Mouse (Mus musculus) hematopoietic stem cell, adult 5-6 weeks (primary cell): Measurements from ENCODE around the gene Lcn8. TPM values are rescaled to one million over a fixed set of nuclear protein-coding genes. Genes with fewer than 3 reads are reported as not detected.

Source experiments
- ATAC-seq, 2 experiments: fragments of 125-278 bp in 1 of 2; replicated peaks in 1 of 2; 2 replicates each; pipeline ENCODE4 v1.8.0; 2016 to 2017; ENCODE audit warnings: inconsistent platforms in 2 of 2, mild to moderate bottlenecking in 2 of 2, moderate number of reproducible peaks in 2 of 2, low read depth in 1 of 2, moderate TSS enrichment in 1 of 2; ENCODE audit not compliant: low FRiP score in 2 of 2, poor library complexity in 2 of 2, severe bottlenecking in 2 of 2, insufficient read depth in 1 of 2, low TSS enrichment in 1 of 2
- total RNA-seq: library from RNA; stranded (forward); fragments of 172-1452, 232-1000 nt; gene quantifications from 2 replicates; pipeline ENCODE4 v1.2.3, GENCODE M21; 2017

Gene Lcn8
- not detected in 2 replicates for total RNA-seq

DNA sequence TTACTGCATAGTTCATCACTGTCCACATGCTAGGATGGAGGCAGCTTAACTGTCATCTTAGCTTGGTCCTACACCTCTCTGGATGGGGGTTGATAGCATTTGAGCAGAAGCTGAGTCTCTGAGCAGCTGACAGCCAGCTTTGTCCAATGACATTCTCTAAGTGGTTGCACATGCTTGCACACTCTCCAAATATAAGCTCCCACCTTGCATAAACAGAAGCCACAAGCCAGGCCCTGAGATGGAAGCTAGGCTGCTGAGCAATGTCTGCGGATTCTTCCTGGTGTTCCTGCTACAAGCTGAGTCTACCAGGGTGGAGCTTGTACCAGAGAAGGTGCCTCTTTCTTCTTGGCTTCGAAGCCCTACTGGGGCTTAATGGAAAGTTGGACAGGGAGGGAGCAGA is at the start of gene Lcn8:
Gene Lcn8, plus strand, starts transcription at position 219 of the 400 bp plus-strand sequence.
- no peak for ATAC-seq

DNA sequence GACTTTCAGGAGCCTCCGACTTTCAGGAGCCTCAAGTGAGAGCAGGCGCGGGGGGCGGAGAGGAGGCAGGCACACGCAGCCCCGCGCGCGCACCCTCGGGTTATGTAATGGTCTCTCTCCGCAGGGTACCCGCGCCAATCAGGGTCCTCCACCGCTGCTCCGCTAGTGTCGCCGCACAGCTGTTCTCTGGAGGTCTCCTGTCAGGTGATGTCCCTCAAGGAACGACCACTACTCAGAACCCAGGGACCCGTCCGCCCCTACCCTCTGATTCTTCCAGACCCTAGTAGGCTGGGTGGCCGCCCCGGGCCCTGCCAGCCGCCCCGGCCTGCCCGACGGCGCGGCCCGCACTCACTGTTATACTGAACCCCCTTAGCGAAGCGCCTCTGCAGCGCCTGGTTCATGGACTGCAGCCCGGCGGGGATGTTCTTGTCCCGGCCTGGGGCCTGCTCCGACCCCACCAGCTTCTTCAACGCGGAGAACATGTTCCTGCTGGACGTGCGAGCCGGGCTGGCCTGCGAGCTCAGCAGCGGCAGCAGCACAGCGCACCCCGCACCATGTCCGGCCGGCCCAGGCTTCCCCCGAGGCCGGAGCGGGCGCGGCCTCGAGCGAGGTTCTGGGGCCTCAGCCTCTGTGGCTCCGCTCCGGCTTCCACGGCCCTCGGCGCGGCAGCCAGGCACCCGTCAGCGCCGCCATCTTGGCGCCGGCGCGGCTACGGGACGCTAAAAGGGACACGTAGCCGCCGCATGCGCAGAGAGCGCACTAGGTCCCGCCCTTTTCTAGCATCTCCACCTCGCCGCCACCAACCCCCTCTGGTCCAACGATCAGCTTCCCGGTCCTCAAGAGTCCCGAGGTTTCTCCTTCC is 44.9 kb upstream of the Lcn8 start, which contains the start of gene Rabl6:
Gene Rabl6, minus strand, starts transcription at position 761 of the 862 bp plus-strand sequence.
- ATAC-seq, result peak; percentile 82 to 88

DNA sequence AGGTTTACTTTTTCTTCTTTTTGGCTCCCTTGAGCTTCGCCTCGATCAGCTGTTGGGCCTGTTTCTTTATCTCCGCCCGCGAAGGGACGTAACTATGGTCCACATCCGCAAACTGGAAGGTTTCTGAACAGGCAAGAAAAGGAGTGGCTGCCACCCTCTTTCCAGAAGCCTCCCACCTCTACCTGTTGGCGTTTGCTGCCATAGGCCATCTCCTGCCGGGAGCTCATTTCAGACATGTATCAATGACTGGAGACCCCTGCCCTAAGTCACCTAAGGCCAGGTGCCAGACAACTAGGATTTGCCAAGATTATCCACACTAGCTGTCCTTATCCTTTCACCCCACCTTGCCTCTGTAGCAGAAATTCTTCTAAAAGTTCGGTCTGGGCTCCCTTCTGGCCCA is 44.2 kb upstream of the Lcn8 start:
- ATAC-seq, result peak; percentile 12 to 26; a peak in 2 of 4 replicates

DNA sequence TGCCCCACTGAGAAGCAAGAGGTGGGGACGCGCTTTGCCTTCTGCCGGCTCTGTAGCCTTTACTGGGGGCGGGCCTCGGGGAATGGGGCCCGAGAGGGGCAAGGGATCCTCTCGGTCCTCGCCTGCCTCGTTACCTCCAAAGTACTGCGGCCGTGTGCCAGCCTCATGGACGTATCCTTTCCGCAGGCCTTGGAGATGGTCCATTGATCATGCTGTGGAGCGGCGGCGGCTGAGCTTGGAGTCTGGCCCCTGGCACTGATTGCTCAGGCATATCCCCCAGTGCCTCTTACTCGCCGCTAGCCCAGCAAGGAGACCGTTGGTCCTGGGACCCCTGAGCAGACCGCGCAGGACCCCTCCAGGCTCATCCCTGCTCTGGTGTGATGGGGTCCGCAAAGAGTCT is 36.5 kb upstream of the Lcn8 start:
- ATAC-seq, result no peak

DNA sequence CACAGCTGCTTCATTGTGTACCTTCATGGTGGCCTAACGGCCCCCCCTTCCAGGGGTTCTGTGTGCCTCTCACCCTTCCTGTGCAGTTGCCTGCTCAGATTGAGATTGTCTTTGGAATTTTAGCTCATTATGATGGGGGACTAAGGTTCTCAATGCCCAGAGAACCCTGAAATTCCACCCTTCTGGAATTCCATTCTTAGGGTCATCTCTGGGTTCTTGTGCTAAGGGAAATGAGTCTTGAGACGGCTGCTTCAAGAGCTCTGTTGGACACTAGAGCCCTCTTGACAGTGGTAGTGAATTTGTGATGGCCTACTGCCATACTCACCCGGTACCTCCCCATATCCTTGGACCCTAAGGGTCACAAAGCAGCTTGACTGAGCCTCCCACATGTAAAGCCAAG is 35.3 kb upstream of the Lcn8 start, which contains the start of gene Ccdc183:
Gene Ccdc183, minus strand, starts transcription at position 101 of the 400 bp plus-strand sequence.
- no peak for ATAC-seq

DNA sequence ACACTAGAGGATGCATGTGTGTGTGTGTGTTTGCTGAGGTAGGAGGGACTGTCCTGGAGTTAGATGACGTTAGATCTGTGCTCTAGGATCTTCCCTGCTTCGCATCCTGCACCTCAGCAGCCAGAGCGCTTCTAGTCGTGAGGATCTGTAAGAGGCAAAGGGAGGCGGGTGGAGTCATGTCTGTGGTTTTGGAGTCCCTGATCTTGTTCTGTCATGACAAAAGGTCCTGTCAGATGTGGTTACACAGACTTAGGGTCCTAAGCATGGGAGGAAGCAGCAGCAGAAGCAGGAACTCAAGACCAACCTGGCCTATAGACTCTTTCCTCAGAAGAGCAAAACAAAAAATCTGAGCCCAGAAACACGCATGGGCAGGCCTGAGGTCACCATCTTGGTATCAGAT is 32.5 kb upstream of the Lcn8 start:
- 0 out of 4 replicates have a peak, but pooled peaks of 1 of the 2 experiments have one; percentile 4 for ATAC-seq

DNA sequence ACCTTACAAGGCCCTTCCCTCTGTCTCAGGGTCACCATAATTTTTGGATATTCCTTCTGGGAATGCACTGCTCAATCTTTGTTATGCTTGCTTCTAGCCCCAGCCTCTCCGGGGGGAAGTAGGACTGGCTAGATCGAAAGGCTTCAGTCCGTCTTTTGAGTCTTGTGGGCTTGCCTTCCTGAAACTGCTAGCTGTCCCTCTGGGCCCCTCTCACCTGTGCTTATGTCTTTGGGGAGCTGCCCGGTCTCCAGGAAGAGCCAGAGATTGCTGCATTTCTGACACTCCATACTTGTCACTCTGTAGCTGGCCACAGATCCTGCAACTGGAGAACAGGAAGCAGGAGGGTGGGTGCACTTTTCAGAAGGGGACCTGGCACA is 32.1 kb upstream of the Lcn8 start:
- no peak for ATAC-seq

DNA sequence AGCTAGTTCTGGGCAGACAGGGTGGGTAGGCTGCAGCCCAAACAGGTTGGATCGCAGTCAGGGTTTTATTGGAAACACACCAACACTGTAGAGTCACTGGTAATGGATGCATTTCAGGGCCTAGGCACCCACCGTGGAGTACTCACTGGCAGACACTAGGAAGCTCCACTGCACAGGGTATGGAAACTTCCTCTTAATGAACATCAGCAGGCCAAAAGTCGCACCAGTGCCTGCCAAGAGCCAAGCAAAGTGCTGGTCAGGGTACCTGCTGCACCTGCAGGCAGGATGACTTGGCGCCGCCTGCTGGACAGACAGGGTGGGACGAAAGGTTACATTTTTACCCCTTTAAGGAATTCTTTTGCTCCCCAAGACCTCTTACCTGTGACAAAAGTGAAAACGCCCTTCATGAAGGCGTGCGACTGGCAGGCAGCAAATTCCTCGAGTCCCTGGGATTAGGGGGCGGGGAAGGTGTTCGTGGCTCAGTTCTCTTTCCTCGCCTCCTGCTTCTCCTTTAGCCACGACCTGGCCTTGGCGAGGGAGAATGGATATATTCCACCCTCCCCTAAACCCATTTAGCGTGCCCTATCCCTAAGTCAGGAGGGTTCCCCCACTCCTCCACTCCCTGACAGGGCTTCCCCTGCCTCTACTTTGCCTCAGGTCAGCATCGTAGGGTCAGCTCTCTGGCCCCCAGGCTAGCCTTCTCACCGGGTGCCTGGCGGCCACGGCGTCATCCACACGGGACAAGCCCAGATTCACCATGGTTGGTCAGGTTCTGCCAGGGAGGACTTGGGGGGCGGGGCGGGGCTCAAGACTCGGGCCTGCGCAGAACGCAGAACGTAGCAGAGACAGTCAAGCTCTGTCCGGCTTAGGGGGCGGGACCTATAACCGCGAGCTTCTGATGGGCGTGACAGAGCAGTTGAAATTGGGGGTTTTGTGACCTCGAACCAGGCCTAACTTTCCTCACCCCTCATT is 31.4 kb upstream of the Lcn8 start, which contains the start of gene Tmem141:
Gene Tmem141, minus strand, starts transcription at position 777 of the 972 bp plus-strand sequence.
- ATAC-seq, result peak; percentile 57 to 77

DNA sequence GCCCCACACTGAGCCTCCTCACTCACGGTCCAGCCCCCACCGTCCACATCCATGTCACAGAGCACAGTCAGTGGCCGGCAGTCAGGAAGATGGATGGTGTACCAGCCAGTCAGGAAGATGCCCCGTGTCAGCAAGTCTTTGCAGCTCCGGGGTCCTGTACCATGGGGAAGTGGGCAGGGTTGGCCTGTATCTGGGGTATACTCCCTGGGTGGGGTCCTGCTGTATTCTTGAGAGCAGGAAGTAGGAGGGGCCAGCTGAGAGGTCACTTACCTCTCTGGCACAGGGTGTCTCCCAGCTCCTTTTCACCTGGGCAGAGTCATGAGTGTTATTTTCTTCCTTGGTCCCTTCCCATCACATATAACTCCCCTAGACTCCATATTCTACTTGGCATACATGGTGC is 26.9 kb upstream of the Lcn8 start:
- ATAC-seq, result no peak

DNA sequence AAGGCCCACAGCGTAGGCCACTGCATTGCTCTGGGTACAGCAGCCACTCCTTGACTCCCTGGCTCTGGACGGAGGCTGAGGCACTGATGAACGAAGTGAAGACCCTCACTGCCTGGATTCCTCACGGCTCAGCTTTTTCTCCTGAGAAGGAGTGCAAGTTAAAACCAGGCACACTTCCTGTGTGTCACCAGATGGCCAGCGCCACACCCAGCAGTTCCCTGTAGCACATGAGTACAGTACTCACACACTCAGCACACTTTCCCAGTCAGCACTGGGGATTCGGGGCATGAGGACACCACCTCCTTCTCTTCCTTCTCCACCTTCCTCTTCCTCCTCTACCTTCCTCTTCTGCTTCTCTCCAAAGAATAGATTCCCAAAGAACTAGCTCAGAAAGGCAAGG is 25.1 kb upstream of the Lcn8 start, which contains the start of gene Fcna:
Gene Fcna, minus strand, starts transcription at position 220 of the 400 bp plus-strand sequence.
- ATAC-seq, result no peak

DNA sequence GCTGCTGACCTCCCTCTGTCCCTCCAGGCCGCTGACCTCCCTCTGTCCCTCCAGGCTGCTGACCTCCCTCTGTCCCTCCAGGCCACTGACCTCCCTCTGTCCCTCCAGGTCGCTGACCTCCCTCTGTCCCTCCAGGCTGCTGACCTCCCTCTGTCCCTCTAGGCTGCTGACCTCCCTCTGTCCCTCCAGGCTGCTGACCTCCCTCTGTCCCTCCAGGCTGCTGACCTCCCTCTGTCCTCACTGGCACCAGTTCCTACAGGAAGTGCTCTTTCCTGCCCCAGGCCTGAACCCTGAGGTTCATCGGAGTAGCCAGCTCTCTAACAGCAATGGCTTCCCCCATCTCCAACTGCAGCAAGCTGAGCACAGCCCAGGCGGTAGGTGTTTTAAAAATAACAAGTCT is 24.2 kb upstream of the Lcn8 start:
- no peak for ATAC-seq

DNA sequence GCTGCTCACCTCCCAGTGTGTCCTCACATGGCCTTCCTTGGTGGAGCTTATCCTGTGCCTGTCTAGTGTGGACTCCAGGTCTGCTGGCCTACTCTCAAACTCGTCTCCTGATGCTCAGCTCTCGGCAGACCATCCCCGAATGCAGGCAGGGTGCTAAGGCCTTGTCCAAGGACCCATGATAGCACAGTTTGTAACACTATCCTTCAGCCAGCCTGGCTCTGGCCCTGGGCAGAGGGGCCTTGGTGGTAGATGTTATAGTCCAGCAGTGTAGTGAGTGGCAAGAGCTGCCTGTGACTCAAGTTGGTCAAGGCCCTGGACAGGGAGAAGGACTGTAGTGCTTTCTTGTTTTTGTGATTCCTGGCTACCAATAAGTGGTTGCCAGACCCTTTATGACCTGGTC is 19.3 kb upstream of the Lcn8 start:
- no peak for ATAC-seq

DNA sequence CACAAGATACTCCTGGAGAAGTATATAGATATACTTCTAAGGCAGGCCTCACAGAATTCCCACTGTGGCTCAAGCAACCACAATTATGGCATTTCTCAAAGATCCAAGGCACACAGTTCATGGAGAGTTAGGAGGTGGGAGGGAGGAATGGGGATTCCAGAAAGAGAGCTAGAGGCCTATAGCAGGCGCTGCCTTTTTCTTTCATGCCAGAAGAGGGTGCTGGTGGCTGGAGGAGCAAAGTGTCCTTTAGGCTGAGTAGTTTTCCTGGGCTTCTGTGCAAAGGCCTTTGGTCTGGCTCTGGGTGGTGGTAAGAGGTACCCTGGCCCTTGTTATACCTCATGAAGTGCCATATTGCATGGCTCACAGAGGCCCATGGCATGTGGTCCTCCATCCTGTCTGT is 18.9 kb upstream of the Lcn8 start:
- no peak for ATAC-seq

DNA sequence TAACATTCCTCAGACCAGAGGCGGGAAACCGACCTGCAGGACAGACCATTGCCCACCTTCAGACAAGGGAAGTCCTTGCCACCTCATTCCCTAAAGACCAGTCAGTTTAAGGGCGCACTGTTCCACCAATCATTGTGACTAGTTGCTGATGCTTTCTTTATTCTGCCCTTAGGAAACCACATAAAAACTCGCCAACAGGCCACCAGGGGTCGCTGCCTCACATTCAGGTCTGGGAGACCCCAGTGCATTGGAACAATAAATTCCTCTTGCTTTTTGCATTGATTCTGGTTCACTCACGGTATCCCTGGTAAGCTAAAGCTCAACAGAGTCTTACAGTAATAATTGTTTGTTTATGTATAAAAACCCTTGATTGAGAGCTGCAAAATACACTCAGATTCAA is 13.0 kb upstream of the Lcn8 start:
- 0 out of 4 replicates have a peak, but pooled peaks of 1 of the 2 experiments have one; percentile 32 for ATAC-seq

DNA sequence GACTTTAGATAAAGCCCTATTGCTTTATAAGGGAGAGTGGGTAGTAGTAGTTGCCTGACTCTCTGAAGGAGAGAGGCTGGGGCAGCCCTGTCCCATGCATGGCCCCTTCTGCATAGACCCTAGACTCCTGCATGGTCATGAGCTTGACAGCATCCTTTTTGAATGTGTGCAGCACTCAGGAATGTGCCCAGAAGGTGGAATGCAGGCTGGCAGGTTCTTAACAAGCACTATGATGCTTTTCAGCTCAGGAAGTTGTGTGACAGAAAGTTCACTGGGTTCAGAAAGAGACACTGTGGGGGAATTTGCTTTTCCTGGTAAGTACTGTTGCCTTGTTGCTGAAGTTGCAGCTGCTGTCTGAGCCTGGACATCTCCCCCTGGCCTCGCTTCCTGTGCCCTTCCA is 1.6 kb downstream of the Lcn8 start:
- no peak for ATAC-seq

DNA sequence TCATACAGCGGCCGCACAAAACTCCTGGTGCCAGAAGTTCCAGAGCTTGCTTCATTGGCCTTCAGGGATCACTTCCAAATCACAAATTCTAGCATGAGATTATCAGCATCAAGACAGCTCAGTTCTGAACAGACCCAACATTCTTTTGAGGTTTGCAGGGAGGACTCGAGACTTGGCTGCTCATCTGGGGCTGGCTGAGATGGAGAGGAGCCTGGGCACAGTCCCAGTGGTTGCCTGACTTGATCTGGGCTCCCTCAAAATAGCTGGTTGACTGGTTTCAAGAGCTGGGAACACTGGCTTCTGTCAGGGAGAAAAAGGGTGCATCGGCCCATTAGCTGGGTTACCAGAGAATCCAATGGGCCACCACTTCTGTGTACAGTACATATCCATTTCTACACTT is 3.8 kb downstream of the Lcn8 start:
- no peak for ATAC-seq

DNA sequence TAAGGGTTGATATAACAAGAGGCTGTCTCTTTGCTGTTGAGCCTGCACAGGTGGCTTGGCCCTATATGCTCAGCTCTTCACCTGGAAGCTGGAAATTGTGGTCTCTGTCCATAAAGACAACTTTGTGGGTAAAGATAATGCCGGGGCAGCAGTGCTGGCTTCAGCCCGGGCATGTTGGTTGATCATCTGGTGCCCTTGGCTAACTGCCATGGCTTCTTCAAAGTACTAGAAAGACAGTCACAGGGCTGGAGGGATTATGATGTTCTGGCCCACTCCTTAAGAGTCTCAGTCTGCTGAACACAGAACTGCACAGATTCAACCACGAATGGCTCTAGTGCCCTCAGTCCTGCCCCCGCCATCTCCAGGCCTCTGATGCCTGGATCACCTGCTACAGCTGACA is 4.3 kb downstream of the Lcn8 start:
- ATAC-seq, result no peak

DNA sequence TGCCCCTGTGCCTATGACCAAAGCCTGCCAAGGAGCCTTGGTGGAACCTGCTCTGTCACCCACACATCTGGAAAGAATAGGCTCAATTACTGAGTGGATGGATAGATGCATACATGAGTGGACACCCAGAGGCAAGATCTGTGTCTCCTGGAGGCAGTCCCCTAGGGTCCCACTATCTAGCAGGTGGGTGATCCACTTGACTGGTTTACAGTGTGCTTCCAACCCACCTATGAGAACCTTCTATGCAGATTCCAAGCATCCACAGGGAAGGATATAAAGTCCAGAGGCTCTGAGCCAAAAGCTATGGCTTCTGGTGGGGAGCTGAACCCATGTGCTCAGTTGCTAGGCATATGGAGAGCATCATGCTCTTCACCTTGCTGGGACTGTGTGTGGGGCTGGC is 4.7 kb downstream of the Lcn8 start, which contains the start of gene Lcn5:
Gene Lcn5, plus strand, starts transcription at position 301 of the 400 bp plus-strand sequence.
- no peak for ATAC-seq
